Mouse (Mus musculus): ENCODE measurements around the gene Zfp26.
A peak's percentile ranks its signal among the peaks of the same experiment; 100 is the strongest.

The Zfp26 gene

GRCm38 (mm10) chr9:20459377-20460317, at the start of gene Zfp26:
TSS of gene Zfp26 (minus strand) at chr9:20460162.
- DNase-seq = peak; percentile 68

GRCm38 (mm10) chr9:20509676-20510075, 49.7 kb upstream of the Zfp26 start:
- DNase-seq = no peak

GRCm38 (mm10) chr9:20504801-20505200, 44.8 kb upstream of the Zfp26 start:
- DNase-seq = no peak

GRCm38 (mm10) chr9:20493281-20493680, 33.3 kb upstream of the Zfp26 start:
- peak; percentile 26 for DNase-seq

- peak; percentile 82 for DNase-seq
Observed at GRCm38 (mm10) chr9:20492527-20493233, 32.7 kb upstream of the Zfp26 start, which contains the start of gene Zfp426. TSS of gene Zfp426 (minus strand) at chr9:20492746.

GRCm38 (mm10) chr9:20491858-20492526, 32.0 kb upstream of the Zfp26 start:
- DNase-seq = no peak

- DNase-seq = no peak
Observed at GRCm38 (mm10) chr9:20489536-20489935, 29.6 kb upstream of the Zfp26 start.

GRCm38 (mm10) chr9:20479396-20479795, 19.4 kb upstream of the Zfp26 start:
- DNase-seq = no peak

- DNase-seq = no peak
Observed at GRCm38 (mm10) chr9:20476632-20477031, 16.7 kb upstream of the Zfp26 start.

GRCm38 (mm10) chr9:20466761-20467442, 6.9 kb upstream of the Zfp26 start:
- DNase-seq = peak; percentile 66

GRCm38 (mm10) chr9:20453647-20454046, 6.3 kb downstream of the Zfp26 start:
- no peak for DNase-seq

- DNase-seq = no peak
Observed at GRCm38 (mm10) chr9:20451493-20451892, 8.5 kb downstream of the Zfp26 start.

GRCm38 (mm10) chr9:20443183-20443783, 16.7 kb downstream of the Zfp26 start:
- no peak for DNase-seq

- DNase-seq = no peak
Observed at GRCm38 (mm10) chr9:20430004-20430403, 30.0 kb downstream of the Zfp26 start.

GRCm38 (mm10) chr9:20411460-20411859, 48.5 kb downstream of the Zfp26 start:
- DNase-seq = no peak

GRCm38 (mm10) chr9:20409319-20409718, 50.6 kb downstream of the Zfp26 start:
- no peak for DNase-seq

GRCm38 (mm10) chr9:20385343-20385703, 74.6 kb downstream of the Zfp26 start:
- DNase-seq = no peak

GRCm38 (mm10) chr9:20384532-20385342, 75.2 kb downstream of the Zfp26 start, which contains the start of gene Zfp560:
TSS of gene Zfp560 (minus strand) at chr9:20385177.
- peak; percentile 87 for DNase-seq

- DNase-seq = no peak
Observed at GRCm38 (mm10) chr9:20383659-20384058, 76.3 kb downstream of the Zfp26 start.
